Mouse (Mus musculus): ENCODE measurements at regions not wholly inside any gene's neighbourhood (a gene's known extent, or its start where the extent isn't known, plus 50 kb on each side); places are given as distances from the start of the nearest gene placed in this dataset. TPM values are rescaled to one million over a fixed set of nuclear protein-coding genes. Genes with fewer than 3 reads are reported as not detected.

Small RNA genes in the stretch of these regions (microRNA-seq; reads per million reads assigned to microRNA genes)
- gene Gm23659: not detected
